Mouse (Mus musculus): Measurements from ENCODE around the gene Rgs7bp. TPM values are rescaled to one million over a fixed set of nuclear protein-coding genes. Genes with fewer than 3 reads are reported as not detected.

The Rgs7bp gene
- polyA plus RNA-seq, 1 experiment from 2014 or later, result 0.82 TPM

DNA sequence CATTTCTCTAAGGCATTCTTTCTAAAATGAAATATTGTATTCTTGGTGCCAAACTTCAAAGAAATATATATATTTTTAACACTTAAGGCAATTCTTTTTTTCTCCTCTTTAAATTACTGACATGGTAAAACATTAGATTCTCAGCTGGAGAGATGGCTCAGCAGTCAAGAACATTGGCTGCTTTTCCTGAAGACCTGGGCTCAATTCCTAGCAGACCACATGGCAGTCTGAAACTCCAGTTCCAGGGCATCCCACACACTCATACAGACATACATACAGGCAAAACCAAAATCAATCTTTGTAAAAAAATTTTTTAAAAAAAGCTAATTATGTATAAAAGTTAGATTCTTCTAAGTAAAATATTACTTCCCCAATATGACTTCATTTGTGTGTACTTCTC is 22.8 kb downstream of the Rgs7bp start:
- H3K4me3 ChIP-seq (ENCODE audit: low read depth, low read length), result no peak overlapping the region
- H3K27ac ChIP-seq (ENCODE audit: low read depth, low read length), result no peak overlapping the region
- DNase-seq (ENCODE audit: low spot score, missing footprints) (no peak), ATAC-seq (ENCODE audit: low FRiP score) (no peak)
- H3K36me3 ChIP-seq (ENCODE audit: control insufficient read depth, insufficient read depth, low read length), result no peaks in the 10 kb centered on the region
- H3K27me3 ChIP-seq (ENCODE audit: control insufficient read depth, insufficient read depth, low read length), result no peaks in the 10 kb centered on the region
- H3K4me2 ChIP-seq, result no peak overlapping the region
- no peaks in the 10 kb centered on the region for H3K9me3 ChIP-seq (ENCODE audit: control insufficient read depth, low read length)
- no peak overlapping the region for H3K9ac ChIP-seq (ENCODE audit: low read length)
- no peaks in the 10 kb centered on the region for H3K4me1 ChIP-seq (ENCODE audit: control insufficient read depth, insufficient read depth, low read length)

DNA sequence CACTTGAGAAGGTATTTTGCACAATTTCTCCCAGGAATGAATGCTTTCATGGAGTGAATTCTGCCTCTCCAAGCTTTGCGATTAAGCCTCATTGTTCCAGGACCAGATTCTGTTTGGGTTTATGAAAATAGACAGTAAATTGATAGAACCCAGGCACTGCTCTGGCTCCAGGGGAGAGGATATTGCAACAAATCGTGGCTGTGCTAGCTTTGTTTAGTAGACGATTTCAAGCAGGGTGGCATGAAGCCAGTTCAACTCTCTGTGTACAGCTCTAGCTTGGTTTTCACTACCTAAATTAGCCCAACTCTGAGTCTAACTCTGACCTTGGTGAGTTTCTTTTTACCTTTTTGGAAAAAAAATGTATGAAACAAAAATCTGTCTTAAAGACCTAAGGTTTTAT is 26.5 kb downstream of the Rgs7bp start:
- no peaks in the 10 kb centered on the region for H3K27me3 ChIP-seq (ENCODE audit: control insufficient read depth, insufficient read depth, low read length)
- no peak for ATAC-seq (ENCODE audit: low FRiP score)
- H3K4me3 ChIP-seq (ENCODE audit: low read depth, low read length), result no peak overlapping the region
- H3K9ac ChIP-seq (ENCODE audit: low read length), result no peak overlapping the region
- H3K4me1 ChIP-seq (ENCODE audit: control insufficient read depth, insufficient read depth, low read length), result no peaks in the 10 kb centered on the region
- H3K4me2 ChIP-seq, result no peak overlapping the region
- no peaks in the 10 kb centered on the region for H3K36me3 ChIP-seq (ENCODE audit: control insufficient read depth, insufficient read depth, low read length)
- no peak for DNase-seq (ENCODE audit: low spot score, missing footprints)
- 83% methylated on average over 3 of the region's 3 CpGs for WGBS
- H3K9me3 ChIP-seq (ENCODE audit: control insufficient read depth, low read length), result no peaks in the 10 kb centered on the region
- no peak overlapping the region for H3K27ac ChIP-seq (ENCODE audit: low read depth, low read length)

DNA sequence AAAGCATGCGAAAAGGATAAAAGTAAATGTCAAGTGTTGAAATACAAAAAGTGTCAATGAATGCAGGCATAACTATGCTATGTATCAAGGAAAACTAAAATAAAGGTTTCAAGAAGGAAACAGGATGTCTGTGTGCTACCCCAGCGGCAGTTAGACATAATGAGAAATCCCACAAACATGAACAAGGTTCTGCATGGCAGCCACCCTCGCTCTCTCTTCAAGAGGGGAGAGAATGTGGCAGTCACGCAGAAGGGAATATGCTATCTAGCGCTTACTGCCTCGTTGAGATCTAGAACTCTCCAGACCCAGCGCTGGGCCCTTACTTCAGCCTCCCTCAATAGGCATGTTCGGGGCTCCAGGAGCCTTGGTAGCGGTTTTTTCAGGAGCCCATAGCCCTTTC is 38.2 kb downstream of the Rgs7bp start:
- Histone ChIP-seq H3K4me2 (no peak overlapping the region), H3K9me3 (ENCODE audit: control insufficient read depth, low read length) (no peaks in the 10 kb centered on the region), H3K4me1 (ENCODE audit: control insufficient read depth, insufficient read depth, low read length) (no peaks in the 10 kb centered on the region), H3K36me3 (ENCODE audit: control insufficient read depth, insufficient read depth, low read length) (no peaks in the 10 kb centered on the region), H3K27ac (ENCODE audit: low read depth, low read length) (no peak overlapping the region), H3K27me3 (ENCODE audit: control insufficient read depth, insufficient read depth, low read length) (no peaks in the 10 kb centered on the region), H3K4me3 (ENCODE audit: low read depth, low read length) (no peak overlapping the region), H3K9ac (ENCODE audit: low read length) (no peak overlapping the region)
- no peak for DNase-seq (ENCODE audit: low spot score, missing footprints)
- no peak for ATAC-seq (ENCODE audit: low FRiP score)
- WGBS, result 88% methylated on average over 9 of the region's 9 CpGs

DNA sequence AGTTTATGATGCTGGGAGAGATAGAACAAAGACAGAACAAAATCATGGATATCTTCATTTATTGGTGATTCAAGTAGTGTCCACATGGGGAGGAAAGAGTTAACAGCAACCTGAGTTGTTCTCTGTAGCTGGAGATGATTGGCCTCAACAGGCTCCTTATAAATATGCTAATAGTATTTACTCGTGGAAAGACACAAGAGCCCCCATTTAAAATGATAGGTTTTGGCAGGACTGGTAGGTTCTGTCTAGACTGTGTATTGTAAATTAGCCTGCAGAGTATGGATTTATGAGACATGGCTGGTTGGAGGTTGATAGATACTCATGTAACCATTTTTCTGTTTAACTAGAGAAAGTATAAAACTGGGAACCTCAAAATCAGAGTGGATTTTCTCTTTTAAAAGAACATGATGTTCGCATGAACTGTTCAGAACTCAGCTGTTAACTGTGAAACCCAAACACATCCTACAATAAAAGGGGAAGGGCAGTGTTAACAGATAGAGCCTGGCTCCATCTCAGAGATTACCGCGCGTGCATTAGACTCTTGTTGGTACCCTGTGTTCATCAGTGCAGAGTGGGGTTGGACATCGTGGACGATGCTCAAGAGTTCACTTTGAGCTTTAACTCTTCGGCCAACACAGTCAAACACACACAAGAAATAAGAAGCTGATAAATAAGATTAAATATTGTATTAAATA is 38.9 kb downstream of the Rgs7bp start:
- DNase-seq (ENCODE audit: low spot score, missing footprints) (no peak), ATAC-seq (ENCODE audit: low FRiP score) (no peak; the same call in 1 of the 2 replicates)
- 79% methylated on average over 8 of the region's 8 CpGs for WGBS
- H3K27ac ChIP-seq (ENCODE audit: low read depth, low read length), result no peak overlapping the region
- no peaks in the 10 kb centered on the region for H3K27me3 ChIP-seq (ENCODE audit: control insufficient read depth, insufficient read depth, low read length)
- H3K36me3 ChIP-seq (ENCODE audit: control insufficient read depth, insufficient read depth, low read length), result no peaks in the 10 kb centered on the region
- H3K9me3 ChIP-seq (ENCODE audit: control insufficient read depth, low read length), result no peaks in the 10 kb centered on the region
- H3K4me3 ChIP-seq (ENCODE audit: low read depth, low read length), result no peak overlapping the region
- no peak overlapping the region for H3K9ac ChIP-seq (ENCODE audit: low read length)
- no peak overlapping the region for H3K4me2 ChIP-seq
- no peaks in the 10 kb centered on the region for H3K4me1 ChIP-seq (ENCODE audit: control insufficient read depth, insufficient read depth, low read length)

DNA sequence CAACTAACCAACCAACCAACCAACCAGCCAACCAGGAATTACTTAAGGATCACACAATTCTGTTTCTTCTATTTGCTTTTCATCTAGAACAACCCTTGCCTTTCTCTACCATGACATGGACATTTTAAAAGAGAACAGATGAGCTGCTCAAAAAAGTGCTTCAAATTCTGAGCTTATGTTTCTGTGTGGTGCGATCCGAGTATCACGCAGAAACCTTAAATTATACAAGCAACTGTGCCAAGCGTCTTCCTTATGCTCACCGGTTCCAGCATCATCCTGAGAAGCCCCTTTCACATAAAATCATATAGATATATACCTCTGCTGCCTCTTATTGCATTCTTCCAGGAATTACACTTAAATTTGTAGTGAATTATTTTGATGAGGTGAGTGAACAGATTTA is 43.4 kb downstream of the Rgs7bp start:
- DNase-seq (ENCODE audit: low spot score, missing footprints), result no peak
- H3K27me3 ChIP-seq (ENCODE audit: control insufficient read depth, insufficient read depth, low read length), result no peaks in the 10 kb centered on the region
- 97% methylated on average over 5 of the region's 5 CpGs for WGBS
- H3K4me1 ChIP-seq (ENCODE audit: control insufficient read depth, insufficient read depth, low read length), result no peaks in the 10 kb centered on the region
- H3K36me3 ChIP-seq (ENCODE audit: control insufficient read depth, insufficient read depth, low read length), result no peaks in the 10 kb centered on the region
- H3K9me3 ChIP-seq (ENCODE audit: control insufficient read depth, low read length), result no peaks in the 10 kb centered on the region
- H3K27ac ChIP-seq (ENCODE audit: low read depth, low read length), result no peak overlapping the region
- H3K4me3 ChIP-seq (ENCODE audit: low read depth, low read length), result no peak overlapping the region
- H3K4me2 ChIP-seq, result no peak overlapping the region
- H3K9ac ChIP-seq (ENCODE audit: low read length), result no peak overlapping the region
- ATAC-seq (ENCODE audit: low FRiP score), result no peak

DNA sequence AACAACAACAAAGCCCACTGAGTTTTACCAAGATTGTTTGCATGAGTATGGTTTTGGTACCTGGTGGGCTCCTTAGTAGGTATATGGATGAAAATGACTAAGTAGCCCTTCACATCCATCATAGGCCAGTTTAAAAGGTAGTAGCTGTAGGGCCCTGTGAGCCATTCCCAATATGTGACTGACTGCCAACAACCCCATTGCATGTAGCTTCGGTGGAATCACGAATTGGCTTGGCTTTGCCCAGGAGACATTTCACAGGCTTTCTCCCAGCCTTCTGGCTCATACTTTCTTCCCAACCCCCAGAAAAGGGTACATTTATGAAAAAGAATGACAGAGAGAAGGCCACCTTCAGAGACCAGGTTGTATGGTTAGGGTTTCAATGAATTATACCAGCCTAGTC is 45.8 kb downstream of the Rgs7bp start:
- DNase-seq (ENCODE audit: low spot score, missing footprints) (peak; percentile 68), ATAC-seq (ENCODE audit: low FRiP score) (no peak)
- H3K36me3 ChIP-seq (ENCODE audit: control insufficient read depth, insufficient read depth, low read length), result no peaks in the 10 kb centered on the region
- no peak overlapping the region for H3K4me2 ChIP-seq
- no peaks in the 10 kb centered on the region for H3K27me3 ChIP-seq (ENCODE audit: control insufficient read depth, insufficient read depth, low read length)
- no peaks in the 10 kb centered on the region for H3K4me1 ChIP-seq (ENCODE audit: control insufficient read depth, insufficient read depth, low read length)
- 94% methylated on average over 2 of the region's 2 CpGs for WGBS
- H3K9me3 ChIP-seq (ENCODE audit: control insufficient read depth, low read length), result no peaks in the 10 kb centered on the region
- H3K4me3 ChIP-seq (ENCODE audit: low read depth, low read length), result no peak overlapping the region
- no peak overlapping the region for H3K27ac ChIP-seq (ENCODE audit: low read depth, low read length)
- no peak overlapping the region for H3K9ac ChIP-seq (ENCODE audit: low read length)

DNA sequence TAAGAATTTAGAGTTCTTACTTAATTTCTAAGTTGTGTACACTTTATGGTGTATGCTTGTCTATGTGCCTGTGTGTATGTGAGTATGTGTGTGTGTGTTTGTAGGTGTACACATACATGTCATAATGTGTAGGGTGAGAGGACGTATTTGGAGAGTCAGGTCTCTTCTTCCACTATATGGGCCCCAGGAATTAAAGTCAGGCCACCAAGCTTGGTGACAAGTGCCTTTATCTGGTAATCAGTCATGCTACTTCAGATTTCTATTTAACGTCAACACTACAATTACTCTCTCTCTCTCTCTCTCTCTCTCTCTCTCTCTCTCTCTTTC is 51.9 kb downstream of the Rgs7bp start:
- no peak for ATAC-seq (ENCODE audit: low FRiP score)

DNA sequence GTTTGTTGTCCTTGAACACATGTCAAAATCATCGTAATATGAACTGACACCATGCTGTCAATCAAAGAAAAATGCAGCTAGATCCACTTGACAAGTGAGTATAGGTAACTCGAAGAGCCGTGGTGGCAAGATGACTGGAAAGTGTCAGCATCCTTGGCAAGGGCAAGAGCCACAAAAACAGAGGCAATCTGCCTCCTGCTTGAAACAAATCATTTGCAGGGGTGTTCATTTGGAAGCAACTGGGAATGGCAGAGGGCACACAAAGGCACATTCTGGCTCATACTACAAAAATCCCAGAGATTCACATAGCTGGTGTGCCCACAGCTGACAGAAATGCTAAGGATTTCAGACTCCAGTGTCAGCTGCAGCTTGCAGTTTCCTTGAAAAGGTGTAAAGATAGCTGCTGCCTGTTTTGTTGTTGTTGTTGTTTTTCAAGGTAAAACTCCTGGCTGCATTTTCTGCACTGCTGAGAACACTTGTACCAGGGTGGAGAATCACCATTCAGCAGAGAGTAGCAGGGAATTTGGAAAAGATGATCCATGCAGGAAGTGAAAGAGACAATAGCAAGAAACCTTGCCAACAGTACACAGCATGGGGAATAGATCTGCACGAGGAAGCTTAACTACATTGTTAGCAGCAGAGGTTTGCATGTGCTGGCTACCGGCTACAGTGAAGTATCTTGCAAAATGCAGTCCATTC is 52.4 kb downstream of the Rgs7bp start:
- DNase-seq (ENCODE audit: low spot score, missing footprints) (no peak), ATAC-seq (ENCODE audit: low FRiP score) (no peak)
- Histone ChIP-seq H3K27ac (ENCODE audit: low read depth, low read length) (no peak overlapping the region), H3K4me1 (ENCODE audit: control insufficient read depth, insufficient read depth, low read length) (no peaks in the 10 kb centered on the region), H3K4me2 (no peak overlapping the region), H3K9ac (ENCODE audit: low read length) (no peak overlapping the region), H3K9me3 (ENCODE audit: control insufficient read depth, low read length) (no peaks in the 10 kb centered on the region), H3K36me3 (ENCODE audit: control insufficient read depth, insufficient read depth, low read length) (no peaks in the 10 kb centered on the region), H3K4me3 (ENCODE audit: low read depth, low read length) (no peak overlapping the region), H3K27me3 (ENCODE audit: control insufficient read depth, insufficient read depth, low read length) (no peaks in the 10 kb centered on the region)
- WGBS, result 80% methylated on average over 5 of the region's 5 CpGs

More for the DNA sequence above, 51.9 kb downstream of the Rgs7bp start:
- no peaks in the 10 kb centered on the region for H3K9me3 ChIP-seq (ENCODE audit: control insufficient read depth, low read length)
- no peak for DNase-seq (ENCODE audit: low spot score, missing footprints)
- no peaks in the 10 kb centered on the region for H3K36me3 ChIP-seq (ENCODE audit: control insufficient read depth, insufficient read depth, low read length)
- H3K27ac ChIP-seq (ENCODE audit: low read depth, low read length), result no peak overlapping the region
- H3K9ac ChIP-seq (ENCODE audit: low read length), result no peak overlapping the region
- H3K4me1 ChIP-seq (ENCODE audit: control insufficient read depth, insufficient read depth, low read length), result no peaks in the 10 kb centered on the region
- 56% methylated on average over 2 of the region's 2 CpGs for WGBS
- no peak overlapping the region for H3K4me2 ChIP-seq
- no peaks in the 10 kb centered on the region for H3K27me3 ChIP-seq (ENCODE audit: control insufficient read depth, insufficient read depth, low read length)
- no peak overlapping the region for H3K4me3 ChIP-seq (ENCODE audit: low read depth, low read length)

DNA sequence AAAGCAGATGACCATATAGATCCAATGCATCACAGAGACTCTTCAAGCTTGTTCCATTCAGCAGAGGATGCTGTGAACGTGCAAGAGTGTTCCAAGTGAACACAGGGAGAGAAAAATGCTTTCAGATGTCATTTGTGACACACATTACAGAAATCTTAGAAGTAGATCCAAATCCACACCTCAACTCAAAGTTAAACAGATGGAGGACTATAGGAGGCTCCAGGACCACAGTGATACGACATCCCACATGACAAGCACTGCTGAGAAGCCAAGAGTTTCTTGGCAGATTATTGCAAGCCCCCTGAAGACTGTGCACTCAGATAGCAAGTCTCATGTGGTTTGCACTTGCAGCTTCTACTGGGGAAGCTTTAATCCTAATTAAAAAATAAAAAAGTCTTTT is 53.0 kb downstream of the Rgs7bp start:
- Histone ChIP-seq H3K36me3 (ENCODE audit: control insufficient read depth, insufficient read depth, low read length) (no peaks in the 10 kb centered on the region), H3K4me1 (ENCODE audit: control insufficient read depth, insufficient read depth, low read length) (no peaks in the 10 kb centered on the region), H3K27ac (ENCODE audit: low read depth, low read length) (no peak overlapping the region), H3K9ac (ENCODE audit: low read length) (no peak overlapping the region), H3K4me3 (ENCODE audit: low read depth, low read length) (no peak overlapping the region), H3K9me3 (ENCODE audit: control insufficient read depth, low read length) (no peaks in the 10 kb centered on the region), H3K4me2 (no peak overlapping the region), H3K27me3 (ENCODE audit: control insufficient read depth, insufficient read depth, low read length) (no peaks in the 10 kb centered on the region)
- 74% methylated on average over 2 of the region's 2 CpGs for WGBS
- DNase-seq (ENCODE audit: low spot score, missing footprints) (no peak), ATAC-seq (ENCODE audit: low FRiP score) (no peak)

All from midbrain, embryonic 11.5 days (tissue).